Mouse (Mus musculus): ENCODE measurements around the gene Gm20388. TPM values are rescaled to one million over a fixed set of nuclear protein-coding genes. Genes with fewer than 3 reads are reported as not detected.

The Gm20388 gene
- polyA plus RNA-seq, 1 experiment, result 23.9 TPM

DNA sequence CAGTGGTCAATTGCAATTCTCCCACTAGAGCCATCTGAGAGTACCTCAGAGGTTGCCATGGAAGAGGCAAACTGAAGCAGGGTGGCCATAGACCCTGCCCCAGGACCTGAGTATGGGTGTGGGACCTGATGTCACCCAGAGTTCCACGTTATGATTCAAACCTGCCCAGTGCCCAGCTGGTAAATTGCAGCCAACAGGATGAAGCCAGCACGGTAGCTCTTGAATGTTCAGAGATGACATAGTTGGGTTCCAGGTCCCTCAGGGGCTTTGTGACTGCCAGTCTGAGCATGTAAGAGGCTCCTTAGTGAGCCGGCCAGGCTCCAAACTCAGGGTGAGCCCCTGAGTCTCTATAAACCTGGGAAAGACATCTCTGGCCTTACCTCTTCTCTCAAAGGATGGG lies 2615.4 kb downstream of the Gm20388 start:
- no peak overlapping the region for H3K4me3 ChIP-seq (ENCODE audit: insufficient read depth, low read length)
- no peak for TF ChIP-seq POLR2A (IDR thresholded peaks at IDR 0.05; ENCODE audit: extremely low read depth, insufficient read depth, low read length)
- no peak for TF ChIP-seq CTCF (IDR thresholded peaks at IDR 0.05; ENCODE audit: extremely low read depth, insufficient read depth, low read length)
- H3K4me1 ChIP-seq (ENCODE audit: control insufficient read depth, insufficient read depth, low read length), result 0 out of 2 replicates have a peak, but pooled peaks cover 1% of the 10 kb centered on the region
- H3K27ac ChIP-seq (ENCODE audit: insufficient read depth, low read length), result no peak overlapping the region

DNA sequence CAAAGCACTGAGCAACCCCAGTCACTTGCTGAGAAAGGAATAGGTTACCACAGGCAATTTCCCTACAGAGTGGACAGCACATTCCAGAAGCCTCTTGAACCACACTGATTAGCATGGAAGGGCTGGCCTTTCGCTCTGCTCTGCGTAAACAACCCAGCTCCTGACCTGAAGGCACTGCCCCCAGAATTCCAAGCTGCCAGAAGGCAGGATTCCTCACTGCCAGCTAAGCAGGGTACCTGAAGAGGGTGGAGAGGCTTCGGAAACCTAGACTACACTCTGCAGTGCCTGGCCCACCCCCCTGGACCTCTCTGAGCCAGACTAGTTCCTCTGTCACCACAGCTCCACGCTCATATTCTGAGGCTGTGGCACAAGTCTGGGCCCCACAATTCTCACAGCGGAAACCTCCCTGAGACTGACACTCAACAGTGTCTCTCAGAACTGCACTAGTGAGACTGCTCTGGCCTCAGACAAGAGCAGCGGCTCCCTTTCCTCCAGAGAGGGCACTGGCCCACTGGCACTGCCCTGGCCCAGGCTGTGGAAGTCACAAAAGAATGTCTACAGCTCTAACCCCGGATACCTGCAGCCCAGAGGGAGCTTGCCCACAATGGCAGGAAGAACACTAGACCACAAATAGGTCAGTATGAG lies 2616.0 kb downstream of the Gm20388 start:
- no peak overlapping the region for H3K27ac ChIP-seq (ENCODE audit: insufficient read depth, low read length)
- no peak for TF ChIP-seq CTCF (IDR thresholded peaks at IDR 0.05; ENCODE audit: extremely low read depth, insufficient read depth, low read length)
- no peak for TF ChIP-seq POLR2A (IDR thresholded peaks at IDR 0.05; ENCODE audit: extremely low read depth, insufficient read depth, low read length)
- 0 out of 2 replicates have a peak, but pooled peaks cover 1% of the 10 kb centered on the region for H3K4me1 ChIP-seq (ENCODE audit: control insufficient read depth, insufficient read depth, low read length)
- no peak overlapping the region for H3K4me3 ChIP-seq (ENCODE audit: insufficient read depth, low read length)

GRCm38 (mm10) chr8:122527937-122528336 lies 2617.3 kb downstream of the Gm20388 start:
- Histone ChIP-seq H3K4me1 (ENCODE audit: control insufficient read depth, insufficient read depth, low read length) (0 out of 2 replicates have a peak, but pooled peaks cover 1% of the 10 kb centered on the region), H3K4me3 (ENCODE audit: insufficient read depth, low read length) (no peak overlapping the region), H3K27ac (ENCODE audit: insufficient read depth, low read length) (no peak overlapping the region)
- TF ChIP-seq CTCF (IDR thresholded peaks at IDR 0.05; ENCODE audit: extremely low read depth, insufficient read depth, low read length) (no peak), POLR2A (IDR thresholded peaks at IDR 0.05; ENCODE audit: extremely low read depth, insufficient read depth, low read length) (no peak)

DNA sequence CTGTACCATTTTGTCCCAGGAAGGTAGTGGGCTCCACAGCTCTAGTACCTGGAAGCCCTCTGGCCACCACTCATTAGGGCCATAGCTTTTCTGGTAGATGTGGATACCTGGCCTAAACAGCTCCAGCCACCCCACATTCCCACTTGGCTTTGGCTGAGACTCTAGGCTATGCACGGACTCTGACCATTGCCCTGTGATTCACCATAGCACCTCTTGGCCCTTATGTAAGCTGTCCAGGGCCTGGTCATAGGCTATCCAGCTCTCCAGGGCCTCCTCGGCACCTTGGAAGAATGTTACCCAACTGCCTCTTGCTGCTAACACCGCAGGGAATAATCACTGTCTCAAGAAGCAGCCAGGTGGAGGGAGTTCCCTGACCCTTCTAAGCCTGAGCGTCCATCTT lies 2618.5 kb downstream of the Gm20388 start:
- no peak for TF ChIP-seq CTCF (IDR thresholded peaks at IDR 0.05; ENCODE audit: extremely low read depth, insufficient read depth, low read length)
- TF ChIP-seq POLR2A (IDR thresholded peaks at IDR 0.05; ENCODE audit: extremely low read depth, insufficient read depth, low read length), result no peak
- Histone ChIP-seq H3K4me3 (ENCODE audit: insufficient read depth, low read length) (no peak overlapping the region), H3K4me1 (ENCODE audit: control insufficient read depth, insufficient read depth, low read length) (no peaks in the 10 kb centered on the region), H3K27ac (ENCODE audit: insufficient read depth, low read length) (no peak overlapping the region)

DNA sequence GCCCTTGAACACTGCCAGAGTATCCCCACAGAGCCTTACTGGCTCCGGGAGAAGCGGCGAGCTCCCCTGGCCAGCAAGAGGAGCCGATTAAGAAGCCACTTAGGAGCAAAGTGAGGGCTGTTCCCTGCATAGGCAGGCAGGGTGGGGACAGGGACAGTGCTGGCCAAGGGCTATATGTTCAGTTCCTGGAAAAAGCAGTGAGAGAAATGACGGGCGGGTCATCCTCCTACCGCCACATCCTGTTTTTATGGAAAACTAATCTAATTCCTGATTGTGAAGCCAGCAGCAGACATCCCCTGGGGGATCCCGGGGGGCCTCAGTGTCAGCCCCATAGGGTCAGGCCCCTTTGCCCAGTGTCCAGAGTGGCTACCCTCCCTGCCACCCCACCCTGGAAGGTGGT lies 2620.7 kb downstream of the Gm20388 start:
- Histone ChIP-seq H3K27ac (ENCODE audit: insufficient read depth, low read length) (no peak overlapping the region), H3K4me3 (ENCODE audit: insufficient read depth, low read length) (no peak overlapping the region), H3K4me1 (ENCODE audit: control insufficient read depth, insufficient read depth, low read length) (no peaks in the 10 kb centered on the region)
- TF ChIP-seq CTCF (IDR thresholded peaks at IDR 0.05; ENCODE audit: extremely low read depth, insufficient read depth, low read length), result no peak
- TF ChIP-seq POLR2A (IDR thresholded peaks at IDR 0.05; ENCODE audit: extremely low read depth, insufficient read depth, low read length), result no peak

DNA sequence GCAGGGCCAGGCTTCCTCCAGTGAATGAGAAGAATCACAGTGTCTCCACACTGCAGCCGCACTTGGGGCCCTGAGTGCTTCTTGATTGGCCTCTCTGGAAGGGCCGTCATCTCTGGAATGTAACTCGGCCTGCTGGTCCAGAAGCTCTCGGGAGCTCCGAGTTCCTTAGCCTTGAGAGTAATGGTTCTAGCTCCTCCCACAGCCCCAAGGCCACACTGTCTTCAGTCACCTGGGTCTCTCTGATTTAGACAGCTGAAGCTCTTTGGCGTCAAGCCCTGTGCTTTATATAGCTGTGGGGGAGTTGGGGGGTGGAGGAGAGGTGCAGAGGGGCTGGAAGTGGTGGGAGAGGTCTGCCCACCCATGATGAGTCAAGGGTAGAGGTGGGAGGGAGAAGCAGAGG lies 2626.4 kb downstream of the Gm20388 start:
- no peaks in the 10 kb centered on the region for H3K4me1 ChIP-seq (ENCODE audit: control insufficient read depth, insufficient read depth, low read length)
- no peak overlapping the region for H3K27ac ChIP-seq (ENCODE audit: insufficient read depth, low read length)
- H3K4me3 ChIP-seq (ENCODE audit: insufficient read depth, low read length), result no peak overlapping the region
- TF ChIP-seq POLR2A (IDR thresholded peaks at IDR 0.05; ENCODE audit: extremely low read depth, insufficient read depth, low read length), result no peak
- no peak for TF ChIP-seq CTCF (IDR thresholded peaks at IDR 0.05; ENCODE audit: extremely low read depth, insufficient read depth, low read length)

GRCm38 (mm10) chr8:122537812-122538211 lies 2627.2 kb downstream of the Gm20388 start:
- Histone ChIP-seq H3K27ac (ENCODE audit: insufficient read depth, low read length) (no peak overlapping the region), H3K4me3 (ENCODE audit: insufficient read depth, low read length) (no peak overlapping the region), H3K4me1 (ENCODE audit: control insufficient read depth, insufficient read depth, low read length) (no peaks in the 10 kb centered on the region)
- TF ChIP-seq CTCF (IDR thresholded peaks at IDR 0.05; ENCODE audit: extremely low read depth, insufficient read depth, low read length), result no peak
- TF ChIP-seq POLR2A (IDR thresholded peaks at IDR 0.05; ENCODE audit: extremely low read depth, insufficient read depth, low read length), result no peak

- Histone ChIP-seq H3K4me1 (ENCODE audit: control insufficient read depth, insufficient read depth, low read length) (no peaks in the 10 kb centered on the region), H3K4me3 (ENCODE audit: insufficient read depth, low read length) (no peak overlapping the region), H3K27ac (ENCODE audit: insufficient read depth, low read length) (no peak overlapping the region)
- no peak for TF ChIP-seq CTCF (IDR thresholded peaks at IDR 0.05; ENCODE audit: extremely low read depth, insufficient read depth, low read length)
- no peak for TF ChIP-seq POLR2A (IDR thresholded peaks at IDR 0.05; ENCODE audit: extremely low read depth, insufficient read depth, low read length)
These were observed 2627.9 kb downstream of the Gm20388 start for GRCm38 (mm10) chr8:122538310-122539076.

- peaks cover 2% of the 10 kb centered on the region; the same call in 1 of the 2 replicates for H3K4me1 ChIP-seq (ENCODE audit: control insufficient read depth, insufficient read depth, low read length)
- no peak overlapping the region for H3K4me3 ChIP-seq (ENCODE audit: insufficient read depth, low read length)
- TF ChIP-seq POLR2A (IDR thresholded peaks at IDR 0.05; ENCODE audit: extremely low read depth, insufficient read depth, low read length), result no peak
- no peak for TF ChIP-seq CTCF (IDR thresholded peaks at IDR 0.05; ENCODE audit: extremely low read depth, insufficient read depth, low read length)
- no peak overlapping the region for H3K27ac ChIP-seq (ENCODE audit: insufficient read depth, low read length)
These were observed 2633.5 kb downstream of the Gm20388 start for GRCm38 (mm10) chr8:122544138-122544537.

Measured in cortical plate, adult 2 months (tissue).